Mouse (Mus musculus): ENCODE measurements around the gene Slc25a38.
A peak's percentile ranks its signal among the peaks of the same experiment; 100 is the strongest.
"Not testable (repeated sequence)": the region's sequence is repeated elsewhere in the genome, so short reads cannot be mapped to it uniquely, and the experiment has no call there.

Slc25a38 gene

GRCm38 (mm10) chr9:120101165-120101564 is 9.0 kb upstream of the Slc25a38 start:
- DNase-seq = no peak

- not testable (repeated sequence) for DNase-seq
These were observed 1.2 kb upstream of the Slc25a38 start for GRCm38 (mm10) chr9:120108953-120109352.

- DNase-seq = no peak
These were observed 1.2 kb downstream of the Slc25a38 start for GRCm38 (mm10) chr9:120111156-120111945.

DNA sequence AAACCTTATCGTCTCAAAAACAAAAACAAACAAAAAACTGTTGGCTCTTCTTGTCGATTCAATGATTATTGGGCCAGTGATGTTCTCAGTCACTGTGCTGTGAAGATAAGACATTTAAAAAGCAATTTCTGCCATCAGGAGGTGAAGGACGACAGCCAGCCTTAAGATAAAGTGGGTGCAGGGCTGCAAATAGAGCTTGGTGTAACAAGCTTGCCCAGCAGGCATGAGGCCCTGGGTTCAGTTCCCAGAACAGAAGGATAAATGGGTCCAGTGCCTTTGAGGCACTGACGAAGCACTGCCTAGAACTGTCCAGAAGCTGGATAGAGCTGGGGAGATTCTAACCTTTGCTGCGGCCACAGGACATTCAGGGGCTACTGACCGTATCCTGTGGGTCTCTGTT is 2.3 kb downstream of the Slc25a38 start:
- DNase-seq = no peak

DNA sequence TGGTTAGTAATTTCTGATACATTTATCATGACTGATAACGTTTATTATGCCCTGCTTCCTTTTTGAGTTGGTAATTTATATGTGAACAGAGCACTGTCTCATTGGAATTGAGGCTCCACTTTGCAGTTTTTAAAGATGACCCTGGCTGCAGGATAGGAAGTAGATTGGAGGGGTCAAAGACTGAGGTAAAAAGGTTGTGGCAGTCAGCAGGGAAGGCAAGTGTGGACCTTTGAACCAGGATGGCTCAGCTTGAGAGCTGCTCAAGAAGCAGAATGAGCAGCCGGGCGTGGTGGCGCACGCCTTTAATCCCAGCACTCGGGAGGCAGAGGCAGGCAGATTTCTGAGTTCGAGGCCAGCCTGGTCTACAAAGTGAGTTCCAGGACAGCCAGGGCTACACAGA is 3.3 kb downstream of the Slc25a38 start:
- no peak for DNase-seq

DNA sequence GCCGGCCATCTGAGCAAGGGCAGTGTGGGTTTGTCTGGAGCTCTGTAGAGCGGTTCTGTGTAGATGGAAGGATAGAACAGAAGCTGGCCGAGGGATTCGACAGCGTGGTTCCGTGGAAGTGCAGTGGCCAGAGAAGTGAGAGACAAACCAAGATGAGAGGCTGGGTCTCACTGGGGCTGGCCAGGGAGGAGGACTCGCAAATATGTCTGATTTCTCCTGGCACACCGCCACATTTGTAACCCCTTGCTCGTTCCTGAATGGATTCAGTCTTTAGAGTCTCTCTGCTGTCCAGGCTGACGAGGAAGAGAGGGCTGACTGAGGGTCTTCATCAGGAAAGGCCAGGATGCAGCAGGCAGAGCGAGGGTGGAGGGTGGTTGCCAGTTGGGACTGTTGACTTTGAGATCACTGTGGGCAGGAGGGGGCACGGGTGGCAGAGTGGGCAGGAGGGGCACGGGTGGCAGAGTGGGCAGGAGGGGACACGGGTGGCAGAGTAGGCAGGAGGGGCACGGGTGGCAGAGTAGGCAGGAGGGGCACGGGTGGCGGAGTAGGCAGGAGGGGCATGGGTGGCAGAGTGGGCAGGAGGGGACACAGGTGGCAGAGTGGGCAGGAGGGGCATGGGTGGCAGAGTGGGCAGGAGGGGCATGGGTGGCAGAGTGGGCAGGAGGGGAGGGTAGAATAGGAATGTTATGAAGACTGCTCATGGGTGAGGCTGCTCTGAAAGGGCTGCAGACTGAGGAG is 4.0 kb downstream of the Slc25a38 start:
- no peak for DNase-seq

DNA sequence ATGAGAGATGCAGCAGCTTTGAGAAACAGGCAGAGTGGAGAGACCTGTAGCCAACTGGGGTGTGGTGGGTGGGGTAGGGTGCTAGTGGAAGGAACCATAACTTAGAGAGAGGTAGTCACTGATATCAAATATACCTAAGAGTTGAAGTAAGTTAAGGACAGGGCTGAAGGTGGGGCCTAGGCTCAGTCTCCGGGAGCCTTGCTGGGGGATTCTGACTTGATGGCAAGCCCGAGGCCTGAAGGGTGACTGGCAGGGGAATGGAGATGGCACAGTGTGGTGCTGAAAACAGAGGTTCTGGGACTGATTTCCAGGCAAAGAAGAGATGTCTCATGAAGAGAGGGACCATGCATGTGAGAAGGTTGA is 4.6 kb downstream of the Slc25a38 start:
- DNase-seq = no peak

DNA sequence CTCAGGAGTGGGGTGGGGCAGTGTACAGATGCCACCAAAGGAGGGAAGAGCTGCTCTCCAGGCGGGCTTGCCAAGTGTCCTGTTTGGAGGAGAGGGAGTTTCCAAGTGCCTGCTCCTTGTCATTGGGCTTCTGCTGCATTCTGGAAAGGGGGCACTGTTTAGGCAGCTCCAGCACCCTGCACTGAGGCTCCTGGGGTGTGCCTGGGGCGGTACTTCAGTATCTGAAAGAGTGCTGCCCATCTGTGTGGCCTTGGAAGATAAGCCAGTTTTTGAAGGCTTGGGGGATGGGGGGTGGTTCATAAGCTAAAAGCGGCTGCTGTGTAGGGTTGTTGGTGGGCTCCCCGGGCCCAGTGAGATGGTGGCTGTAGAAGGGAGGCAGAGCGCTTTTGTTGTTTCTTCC is 5.4 kb downstream of the Slc25a38 start:
- no peak for DNase-seq

- DNase-seq = no peak
These were observed 6.0 kb downstream of the Slc25a38 start for GRCm38 (mm10) chr9:120116184-120116624.

DNA sequence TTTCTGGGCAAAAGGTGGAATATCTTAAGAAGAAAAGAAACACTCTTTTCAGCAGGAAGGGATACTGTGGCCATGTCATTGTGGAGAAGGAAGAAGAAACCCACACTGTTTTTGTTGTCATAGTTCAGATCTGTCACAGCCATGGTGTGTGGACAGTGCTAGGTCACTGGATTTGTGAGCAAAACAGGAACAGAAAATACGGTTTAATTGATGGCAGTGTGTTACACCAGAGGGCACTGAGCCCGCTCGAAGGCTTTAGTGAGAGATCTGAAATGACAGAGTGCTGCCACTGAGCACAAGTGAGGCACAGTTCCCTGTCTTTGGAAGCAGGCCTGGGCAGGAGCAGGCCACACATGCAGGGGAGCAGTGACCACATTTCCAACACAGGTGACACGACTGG is 8.0 kb downstream of the Slc25a38 start:
- no peak for DNase-seq

- no peak for DNase-seq
These were observed 10.3 kb downstream of the Slc25a38 start for GRCm38 (mm10) chr9:120120503-120120902.

DNA sequence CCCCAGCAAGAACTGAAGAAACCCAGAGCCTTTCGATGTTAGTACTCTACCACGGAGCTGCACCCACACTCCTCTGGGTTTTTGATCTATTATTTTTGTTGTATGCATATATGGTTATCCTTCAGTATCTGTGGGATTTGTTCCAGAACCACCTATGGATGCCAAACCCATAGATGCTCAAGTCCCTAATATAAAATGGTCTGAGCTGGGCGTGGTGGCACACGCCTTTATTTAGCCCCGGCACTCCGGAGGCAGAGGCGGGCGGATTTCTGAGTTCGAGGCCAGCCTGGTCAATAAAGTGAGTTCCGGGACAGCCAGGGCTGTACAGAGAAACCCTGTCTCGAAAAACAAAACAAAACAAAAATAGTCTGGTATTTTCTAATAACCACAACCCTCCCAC is 16.7 kb downstream of the Slc25a38 start:
- DNase-seq = no peak

- peak; percentile 97 for DNase-seq
These were observed 17.5 kb downstream of the Slc25a38 start, which contains the start of gene Rpsa for GRCm38 (mm10) chr9:120127538-120128251. Gene Rpsa, plus strand, starts transcription at chr9:120127689.

DNA sequence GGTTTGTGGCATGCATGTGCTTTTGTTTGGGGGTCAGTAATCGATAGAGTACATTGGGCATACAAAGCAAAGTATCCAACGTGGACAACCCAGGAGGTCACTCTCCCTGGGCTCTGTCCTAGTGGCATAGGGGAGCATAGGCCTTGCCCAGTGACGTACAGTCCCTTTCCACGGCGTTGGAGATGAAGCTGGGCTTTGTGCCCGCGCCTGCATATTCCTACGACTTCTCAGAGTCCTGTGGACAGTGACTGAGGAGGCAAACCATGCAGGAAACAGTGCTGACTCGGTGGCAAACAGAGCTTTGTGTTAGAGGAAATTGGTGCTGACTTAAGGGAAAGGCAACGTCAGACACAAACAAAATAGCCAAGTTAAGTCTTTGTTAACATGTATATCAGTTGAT is 19.1 kb downstream of the Slc25a38 start:
- no peak for DNase-seq

DNA sequence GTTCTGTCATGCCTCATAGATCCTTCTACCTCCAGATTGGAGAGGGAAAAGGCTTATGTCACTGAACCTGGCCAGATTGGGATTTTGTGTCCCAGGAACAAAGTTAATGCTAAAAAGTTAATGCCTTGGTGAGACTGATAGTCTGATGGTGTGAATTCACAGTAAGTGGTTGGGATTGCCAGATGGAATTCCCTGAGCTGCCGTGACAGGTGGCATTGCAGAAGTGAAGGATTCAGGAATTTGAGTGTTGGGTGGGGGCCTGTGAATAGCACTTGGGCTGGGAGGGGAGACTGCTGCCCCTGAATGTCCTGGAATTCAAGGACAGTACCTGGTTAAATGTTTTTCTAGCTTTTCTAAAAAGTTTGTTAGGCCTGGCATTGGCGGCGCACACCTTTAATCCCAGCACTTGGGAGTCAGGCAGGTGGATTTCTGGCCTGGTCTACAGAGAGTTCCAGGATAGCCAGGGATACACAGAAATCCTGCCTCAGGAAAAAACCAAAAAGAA is 21.7 kb downstream of the Slc25a38 start:
- DNase-seq = no peak

DNA sequence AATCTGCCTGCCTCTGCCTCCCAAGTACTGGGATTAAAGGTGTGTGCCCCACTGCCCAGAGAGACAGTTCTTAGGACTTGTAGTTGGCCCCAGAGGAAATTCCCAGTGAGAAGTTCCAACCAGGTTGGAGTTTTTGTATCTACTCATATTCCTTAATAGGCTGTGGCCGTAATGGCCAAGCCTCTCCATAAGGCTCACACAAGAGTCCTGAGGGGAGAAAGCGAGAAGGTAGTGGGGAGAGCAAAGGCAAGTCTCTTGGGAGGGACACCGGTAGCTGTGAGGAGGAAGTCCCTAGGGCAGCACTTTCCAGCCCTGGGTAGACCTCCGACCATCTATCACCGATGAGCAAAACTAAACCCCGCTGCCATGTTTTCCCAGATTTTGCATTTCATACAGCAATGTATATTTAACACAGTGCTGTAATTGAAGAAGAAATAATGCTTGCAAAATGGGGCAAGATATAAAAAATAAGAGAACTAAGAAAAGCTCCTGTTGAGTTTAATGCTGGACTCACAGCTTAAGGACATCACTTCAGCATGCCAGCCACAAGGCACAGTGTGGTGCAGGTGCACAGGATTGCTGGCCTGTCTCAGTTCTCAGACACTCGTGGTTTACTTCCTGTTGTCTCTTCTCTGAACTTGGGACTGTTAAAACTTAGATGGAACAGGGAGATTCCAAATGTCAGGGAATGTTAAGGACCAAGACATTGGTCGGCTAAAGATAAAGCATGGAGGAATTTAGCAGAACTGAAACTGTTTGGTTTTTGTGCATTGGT is 23.0 kb downstream of the Slc25a38 start:
- DNase-seq = no peak

DNA sequence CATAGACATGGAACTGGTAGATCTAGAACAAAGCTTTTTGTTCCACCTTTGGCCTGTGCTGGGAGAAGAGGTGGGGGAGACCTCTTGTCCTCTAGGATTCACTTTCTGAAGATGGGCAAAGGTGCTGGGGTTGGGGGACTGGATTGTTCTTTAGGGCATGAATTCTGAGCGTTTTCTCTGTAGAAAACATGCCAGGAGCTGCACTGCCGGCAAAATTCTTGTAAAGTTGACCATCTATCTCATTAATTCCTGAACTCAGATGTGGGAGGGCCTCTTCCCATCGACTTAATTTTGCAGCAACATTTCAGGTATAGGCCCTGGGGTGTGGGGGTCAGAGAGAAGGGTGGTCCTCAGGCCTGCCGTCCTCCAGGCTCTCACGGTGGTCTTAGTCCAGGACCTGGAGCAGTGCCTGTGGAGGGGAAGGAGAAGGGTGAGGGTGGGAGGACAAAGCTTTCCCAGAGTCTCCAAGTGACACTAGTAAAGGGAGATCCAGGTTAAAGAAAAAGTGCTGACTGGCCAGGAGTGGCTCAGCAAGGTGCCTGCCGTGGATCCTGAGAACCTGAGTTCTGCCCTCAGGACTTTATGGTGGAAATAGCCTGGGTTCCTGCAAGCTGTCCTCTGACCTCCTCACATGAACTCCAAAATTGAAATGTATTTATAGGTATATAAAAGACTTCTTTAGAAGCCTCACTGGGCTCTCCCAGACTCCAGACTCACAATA is 23.7 kb downstream of the Slc25a38 start:
- DNase-seq = no peak

- no peak for DNase-seq
These were observed 24.5 kb downstream of the Slc25a38 start for GRCm38 (mm10) chr9:120134529-120135160.

DNA sequence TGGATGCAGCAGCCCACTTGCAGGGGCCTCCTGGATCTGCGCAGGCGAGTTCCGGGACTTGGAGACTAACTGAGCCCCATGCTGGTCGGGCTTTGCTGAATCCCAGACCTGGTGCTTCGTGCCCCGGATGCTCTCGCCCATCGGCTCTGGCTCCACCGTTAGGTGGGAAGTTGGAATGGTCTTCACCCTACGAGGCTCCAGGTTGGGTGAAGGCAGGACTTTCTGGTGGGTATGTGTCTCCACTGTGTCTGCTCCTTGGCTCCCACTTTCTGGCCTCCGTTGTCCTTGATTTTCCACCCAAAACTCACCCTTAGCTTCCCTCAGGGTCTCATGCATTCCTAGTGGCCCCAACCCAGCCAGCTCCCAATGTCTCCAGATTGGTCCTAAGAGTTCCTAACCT is 25.3 kb downstream of the Slc25a38 start:
- DNase-seq = no peak

DNA sequence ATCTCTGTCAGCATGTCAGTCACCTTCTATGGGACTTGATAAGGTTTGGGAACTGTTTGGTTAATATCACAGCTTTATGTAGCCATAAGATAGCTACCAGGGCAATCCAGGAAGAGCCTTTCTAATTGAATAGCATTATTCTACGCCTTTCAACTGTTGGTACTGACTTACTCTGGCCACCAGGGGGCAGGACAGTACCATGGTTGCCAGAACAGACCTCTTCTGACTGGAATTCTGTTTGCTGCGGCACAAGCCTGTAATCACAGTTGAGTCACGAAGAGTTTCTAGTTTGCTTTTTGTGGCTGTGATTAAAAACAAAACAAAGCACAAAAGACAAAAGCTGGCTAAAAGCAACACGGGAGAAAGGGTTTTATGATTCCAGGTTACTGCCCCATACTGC is 30.5 kb downstream of the Slc25a38 start:
- peak; percentile 90 to 93 for DNase-seq

DNA sequence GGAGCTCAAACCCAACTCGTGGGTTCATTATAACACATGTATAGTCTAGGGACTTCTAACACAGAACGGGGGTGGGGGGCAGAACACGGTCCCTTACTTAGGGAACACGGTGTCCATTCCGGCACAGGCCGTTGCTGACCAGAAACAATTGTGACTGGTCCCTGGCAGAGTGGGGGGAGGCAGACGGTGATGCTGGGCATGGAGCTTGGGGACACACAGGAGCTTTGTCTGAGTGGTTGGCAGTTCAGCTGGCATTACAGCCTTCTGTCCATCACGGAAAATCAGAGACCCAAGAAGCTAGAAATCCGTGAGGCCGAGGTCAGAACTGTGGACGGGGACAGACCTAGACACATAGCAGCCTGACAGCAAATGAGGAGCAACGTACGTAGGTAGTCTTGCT is 34.3 kb downstream of the Slc25a38 start:
- no peak for DNase-seq
